In genomic region chr12:79890291-79890690, GRCm38 (mm10) we compare ENCODE assay signal across 14 mouse cellular contexts.
A peak's percentile ranks its signal among the peaks of the same experiment; 100 is the strongest.
DNase-seq lines count a peak whose midpoint lies in the region; ATAC-seq and TF ChIP-seq lines count a peak whose summit lies in the region.
"Had no signal": no experiment of that assay in that cellular context is flagged by ENCODE, and none has a peak within 500 bp of the region (broad histone marks: within the 10 kb centered on the region; RNA-seq: fewer than 3 reads in every experiment).

No protein-coding gene starts in this region.

- H3K9ac ChIP-seq in hindbrain, postnatal 0 days (replicated peaks; ENCODE audit: low read length) = no peak overlapping the region
- no peak overlapping the region for H3K9ac ChIP-seq in lung, embryonic 14.5 days
- peak overlapping the region; percentile 27; the same call in 1 of the 2 replicates for H3K9ac ChIP-seq in embryonic facial prominence, embryonic 14.5 days (ENCODE audit: low read depth, low read length)
- no peak overlapping the region for H3K9ac ChIP-seq in stomach, embryonic 14.5 days (replicated peaks; ENCODE audit: low read depth, low read length)
- H3K9ac ChIP-seq: forebrain, postnatal 0 days; neural tube, embryonic 12.5 days had no signal

- no peak overlapping the region for H3K4me3 ChIP-seq in hindbrain, embryonic 10.5 days
- H3K4me3 ChIP-seq in hindbrain, postnatal 0 days (ENCODE audit: low read length) = no peak overlapping the region
- H3K4me3 ChIP-seq in lung, embryonic 14.5 days (ENCODE audit: low read depth, low read length) = no peak overlapping the region
- H3K4me3 ChIP-seq in embryonic facial prominence, embryonic 14.5 days (ENCODE audit: low read depth, low read length) = no peak overlapping the region
- no peak overlapping the region for H3K4me3 ChIP-seq in stomach, embryonic 14.5 days (ENCODE audit: low read depth, low read length)
- H3K4me3 ChIP-seq in cerebellum, adult 2 months (replicated peaks; ENCODE audit: insufficient read depth, low read depth, low read length) = no peak overlapping the region
- H3K4me3 ChIP-seq: erythroblast, embryonic 14.5 days; neural tube, embryonic 12.5 days had no signal

- no peaks in the 10 kb centered on the region for H3K36me3 ChIP-seq in hindbrain, embryonic 10.5 days
- no peaks in the 10 kb centered on the region for H3K36me3 ChIP-seq in hindbrain, postnatal 0 days (ENCODE audit: insufficient read depth, low read length)
- no peaks in the 10 kb centered on the region for H3K36me3 ChIP-seq in lung, embryonic 14.5 days (ENCODE audit: insufficient read depth)
- H3K36me3 ChIP-seq in embryonic facial prominence, embryonic 14.5 days (ENCODE audit: control insufficient read depth, insufficient read depth, low read length) = no peaks in the 10 kb centered on the region
- no peaks in the 10 kb centered on the region for H3K36me3 ChIP-seq in stomach, embryonic 14.5 days (ENCODE audit: control insufficient read depth, insufficient read depth, low read length)
- H3K36me3 ChIP-seq: neural tube, embryonic 12.5 days had no signal

- no peak for TF ChIP-seq CTCF in hindbrain, postnatal 0 days (IDR thresholded peaks at IDR 0.05; ENCODE audit: low read depth)
- TF ChIP-seq CTCF in lung, embryonic 14.5 days (IDR thresholded peaks at IDR 0.05; ENCODE audit: low read depth) = no peak
- no peak for TF ChIP-seq CTCF in cerebellum, adult 2 months (IDR thresholded peaks at IDR 0.05; ENCODE audit: borderline replicate concordance, insufficient read depth, low read depth, low read length)

- peaks cover 3% of the 10 kb centered on the region; the same call in 1 of the 2 replicates for H3K27me3 ChIP-seq in hindbrain, embryonic 10.5 days (ENCODE audit: insufficient read depth, poor library complexity, severe bottlenecking)
- H3K27me3 ChIP-seq in hindbrain, postnatal 0 days (ENCODE audit: insufficient read depth, low read length) = no peaks in the 10 kb centered on the region
- no peaks in the 10 kb centered on the region for H3K27me3 ChIP-seq in lung, embryonic 14.5 days (ENCODE audit: insufficient read depth, low read length)
- no peaks in the 10 kb centered on the region for H3K27me3 ChIP-seq in embryonic facial prominence, embryonic 14.5 days (replicated peaks; ENCODE audit: control insufficient read depth, insufficient read depth, low read length)
- H3K27me3 ChIP-seq in stomach, embryonic 14.5 days (ENCODE audit: control insufficient read depth, insufficient read depth, low read length) = no peaks in the 10 kb centered on the region
- H3K27me3 ChIP-seq in cerebellum, adult 2 months (ENCODE audit: control insufficient read depth, insufficient read depth, low read length) = no peaks in the 10 kb centered on the region
- H3K27me3 ChIP-seq: neural tube, embryonic 12.5 days had no signal

- peaks cover 56% of the 10 kb centered on the region for H3K4me1 ChIP-seq in hindbrain, embryonic 10.5 days (replicated peaks)
- H3K4me1 ChIP-seq in hindbrain, postnatal 0 days (ENCODE audit: insufficient read depth, low read length) = peaks cover 3% of the 10 kb centered on the region
- peaks cover 25% of the 10 kb centered on the region for H3K4me1 ChIP-seq in lung, embryonic 14.5 days (ENCODE audit: insufficient read depth)
- H3K4me1 ChIP-seq in embryonic facial prominence, embryonic 14.5 days (ENCODE audit: control insufficient read depth, insufficient read depth, low read length) = peaks cover 44% of the 10 kb centered on the region
- H3K4me1 ChIP-seq in stomach, embryonic 14.5 days (ENCODE audit: control insufficient read depth, insufficient read depth, low read length) = peaks cover 17% of the 10 kb centered on the region
- H3K4me1 ChIP-seq in cerebellum, adult 2 months (ENCODE audit: control insufficient read depth, insufficient read depth, low read length) = no peaks in the 10 kb centered on the region; the same call in 1 of the 2 replicates

- no peak for DNase-seq in hindbrain, embryonic 10.5 days (ENCODE audit: low spot score)
- no peak for DNase-seq in hindbrain, postnatal 0 days (ENCODE audit: low spot score)
- no peak for DNase-seq in lung, embryonic 14.5 days
- DNase-seq in lung, postnatal 36 days = no peak
- DNase-seq in embryonic facial prominence, embryonic 14.5 days (ENCODE audit: low spot score) = no peak
- no peak for DNase-seq in right cerebral cortex, postnatal 25 days
- no peak for DNase-seq in cerebellum, adult 2 months
- DNase-seq: cerebellum, adult 11-12 months; forebrain, postnatal 0 days; gastrocnemius, postnatal 25 days; layer of hippocampus, postnatal 36 days had no signal

- 84% methylated on average over 7 of the region's 7 CpGs for WGBS in hindbrain, embryonic 10.5 days
- 87% methylated on average over 7 of the region's 7 CpGs for WGBS in hindbrain, postnatal 0 days
- WGBS in lung, embryonic 14.5 days = 94% methylated on average over 7 of the region's 7 CpGs
- WGBS in embryonic facial prominence, embryonic 14.5 days = 83% methylated on average over 7 of the region's 7 CpGs
- 86% methylated on average over 7 of the region's 7 CpGs for WGBS in stomach, embryonic 14.5 days
- 93% methylated on average over 7 of the region's 7 CpGs for WGBS in cerebellum, adult 2 months

- H3K27ac ChIP-seq in hindbrain, embryonic 10.5 days = peak overlapping the region; percentile 78
- no peak overlapping the region for H3K27ac ChIP-seq in hindbrain, postnatal 0 days
- peak overlapping the region; percentile 59; the same call in 1 of the 2 replicates for H3K27ac ChIP-seq in lung, embryonic 14.5 days (ENCODE audit: low read depth)
- H3K27ac ChIP-seq in embryonic facial prominence, embryonic 14.5 days (replicated peaks; ENCODE audit: low read depth, low read length) = peak overlapping the region; percentile 76
- peak overlapping the region; percentile 74; the same call in 1 of the 2 replicates for H3K27ac ChIP-seq in stomach, embryonic 14.5 days (ENCODE audit: low read length)
- no peak overlapping the region for H3K27ac ChIP-seq in cerebellum, adult 2 months (ENCODE audit: insufficient read depth, low read length)
- H3K27ac ChIP-seq: neural tube, embryonic 12.5 days had no signal

- H3K4me2 ChIP-seq in hindbrain, postnatal 0 days (ENCODE audit: low read depth, low read length) = no peak overlapping the region
- H3K4me2 ChIP-seq in lung, embryonic 14.5 days = no peak overlapping the region
- H3K4me2 ChIP-seq in embryonic facial prominence, embryonic 14.5 days (ENCODE audit: low read depth, low read length) = no peak overlapping the region
- H3K4me2 ChIP-seq in stomach, embryonic 14.5 days (replicated peaks; ENCODE audit: low read depth, low read length) = no peak overlapping the region
- H3K4me2 ChIP-seq: neural tube, embryonic 12.5 days had no signal

- ATAC-seq in hindbrain, postnatal 0 days = no peak
- no peak for ATAC-seq in lung, embryonic 14.5 days (ENCODE audit: insufficient read depth)
- no peak for ATAC-seq in embryonic facial prominence, embryonic 14.5 days (ENCODE audit: low read depth)
- no peak for ATAC-seq in stomach, embryonic 14.5 days (ENCODE audit: insufficient number of reproducible peaks, insufficient read depth, low FRiP score, low read depth)
- ATAC-seq: forebrain, postnatal 0 days had no signal

- no peak for TF ChIP-seq POLR2A in cerebellum, adult 2 months (IDR thresholded peaks at IDR 0.05; ENCODE audit: borderline replicate concordance, insufficient read depth, low read length)

- H3K9me3 ChIP-seq in hindbrain, embryonic 10.5 days = no peaks in the 10 kb centered on the region
- H3K9me3 ChIP-seq in hindbrain, postnatal 0 days (ENCODE audit: low read length) = no peaks in the 10 kb centered on the region
- no peaks in the 10 kb centered on the region for H3K9me3 ChIP-seq in lung, embryonic 14.5 days (ENCODE audit: low read depth, low read length)
- no peaks in the 10 kb centered on the region for H3K9me3 ChIP-seq in embryonic facial prominence, embryonic 14.5 days (ENCODE audit: control insufficient read depth, low read length)
- no peaks in the 10 kb centered on the region for H3K9me3 ChIP-seq in stomach, embryonic 14.5 days (ENCODE audit: control insufficient read depth, low read depth, low read length)
- H3K9me3 ChIP-seq: neural tube, embryonic 12.5 days had no signal

Comparison
In these comparisons a context has a peak if more than half of its experiments do, and no peak if none do; other contexts are left out.
1. H3K27ac ChIP-seq: peak in hindbrain, embryonic 10.5 days (single experiment), lung, embryonic 14.5 days (single experiment), embryonic facial prominence, embryonic 14.5 days (single experiment) and stomach, embryonic 14.5 days (single experiment); none in hindbrain, postnatal 0 days (single experiment) and cerebellum, adult 2 months (single experiment).